Mouse (Mus musculus) MEL (cell line): ENCODE results near the gene Gm37240. TPM values are rescaled to one million over a fixed set of nuclear protein-coding genes. Genes with fewer than 3 reads are reported as not detected.

Experiments used
- DNase-seq: peaks from one replicate; pipeline ENCODE4 v3.0.0; 2011; ENCODE audit warnings: low read depth, low spot score
- H3K27ac ChIP-seq: 2 replicates; pipeline ENCODE4 v1.5.1; 2012; ENCODE audit warnings: low read depth, mild to moderate bottlenecking, control low read depth, low read length, moderate library complexity; ENCODE audit not compliant: control insufficient read depth
- H3K27me3 ChIP-seq, 2 experiments: fragments of 150-350 bp in 1 of 2; sonication (generic) in 1 of 2; 2 replicates each; pipeline ENCODE4 v1.6.1; 2012; ENCODE audit warnings: low read length in 2 of 2, mild to moderate bottlenecking in 2 of 2, improper control_type of control experiment in 1 of 2, moderate library complexity in 1 of 2; ENCODE audit not compliant: insufficient read depth in 2 of 2, control insufficient read depth in 1 of 2
- H3K36me3 ChIP-seq, 2 experiments: 2 replicates each; pipeline ENCODE4 v1.6.1; 2012 to 2014; ENCODE audit warnings: low read length in 2 of 2, improper control_type of control experiment in 1 of 2, inconsistent platforms in 1 of 2, mild to moderate bottlenecking in 1 of 2; ENCODE audit not compliant: insufficient read depth in 2 of 2, control insufficient read depth in 1 of 2
- H3K4me1 ChIP-seq, 2 experiments: fragments of 150-350 bp in 1 of 2; sonication (generic) in 1 of 2; 2 replicates each; pipeline ENCODE4 v1.6.1; 2012; ENCODE audit warnings: low read length in 2 of 2, improper control_type of control experiment in 1 of 2, mild to moderate bottlenecking in 1 of 2; ENCODE audit not compliant: insufficient read depth in 2 of 2, control insufficient read depth in 1 of 2
- H3K4me3 ChIP-seq, 2 experiments: fragments of 150-350 bp in 1 of 2; sonication (generic) in 1 of 2; 2 replicates each; pipeline ENCODE4 v1.5.1; 2012; ENCODE audit warnings: low read depth in 2 of 2, low read length in 2 of 2, mild to moderate bottlenecking in 2 of 2, moderate library complexity in 2 of 2, control low read depth in 1 of 2, improper control_type of control experiment in 1 of 2; ENCODE audit not compliant: control insufficient read depth in 1 of 2, insufficient read depth in 1 of 2
- H3K79me2 ChIP-seq: 2 replicates; pipeline ENCODE4 v1.6.1; 2012; ENCODE audit warnings: mild to moderate bottlenecking, low read length, moderate library complexity; ENCODE audit not compliant: control insufficient read depth, poor library complexity, insufficient read depth
- H3K9ac ChIP-seq: 2 replicates; pipeline ENCODE4 v1.6.1; 2012; ENCODE audit warnings: low read depth, mild to moderate bottlenecking, control low read depth, low read length, moderate library complexity; ENCODE audit not compliant: control insufficient read depth, poor library complexity, severe bottlenecking
- H3K9me3 ChIP-seq: fragments of 150-350 bp; sonication (generic); replicated peaks from 2 replicates; pipeline ENCODE4 v1.6.1; 2012; ENCODE audit warnings: mild to moderate bottlenecking, low read length, improper control_type of control experiment, moderate library complexity; ENCODE audit not compliant: insufficient read depth
- BHLHE40 ChIP-seq: IDR thresholded peaks from 2 replicates; pipeline ENCODE4 v1.6.1; 2012; ENCODE audit warnings: low read depth, mild to moderate bottlenecking, inconsistent platforms, low read length, improper control_type of control experiment, borderline replicate concordance
- CHD2 ChIP-seq: IDR thresholded peaks from 2 replicates; pipeline ENCODE4 v1.6.1; 2011; ENCODE audit warnings: low read length, improper control_type of control experiment
- CTCF ChIP-seq, 3 experiments: IDR thresholded peaks in 2 of 3; conservative IDR thresholded peaks in 1 of 3; 2 replicates each; pipeline ENCODE4 v1.5.1; 2011 to 2012; ENCODE audit warnings: low read length in 3 of 3, low read depth in 2 of 3, mild to moderate bottlenecking in 2 of 3, improper control_type of control experiment in 1 of 3, inconsistent platforms in 1 of 3, mixed read lengths in 1 of 3, moderate library complexity in 1 of 3; ENCODE audit not compliant: control insufficient read depth in 1 of 3, insufficient read depth in 1 of 3, poor library complexity in 1 of 3, severe bottlenecking in 1 of 3
- GABPA ChIP-seq: IDR thresholded peaks from 2 replicates; pipeline ENCODE4 v1.6.1; 2012; ENCODE audit warnings: low read depth, mild to moderate bottlenecking, inconsistent platforms, low read length, improper control_type of control experiment, moderate library complexity
- GATA1 ChIP-seq: IDR thresholded peaks from 2 replicates; pipeline ENCODE4 v1.6.1; 2011; ENCODE audit warnings: low read depth, low read length, improper control_type of control experiment
- JUND ChIP-seq: IDR thresholded peaks from 2 replicates; pipeline ENCODE4 v1.6.1; 2011; ENCODE audit warnings: low read depth, mild to moderate bottlenecking, improper control_type of control experiment, low read length
- MEF2A ChIP-seq: IDR thresholded peaks from 2 replicates; pipeline ENCODE4 v1.6.1; 2014; ENCODE audit warnings: low read depth, mild to moderate bottlenecking, inconsistent platforms, low read length, improper control_type of control experiment; ENCODE audit not compliant: poor library complexity, insufficient replicate concordance, severe bottlenecking; ENCODE audit errors: extremely low read depth
- MXI1 ChIP-seq: IDR thresholded peaks from 2 replicates; pipeline ENCODE4 v1.6.1; 2011; ENCODE audit warnings: mild to moderate bottlenecking, low read depth, low read length, improper control_type of control experiment
- NRF1 ChIP-seq: IDR thresholded peaks from 2 replicates; pipeline ENCODE4 v1.6.1; 2014; ENCODE audit warnings: low read depth, mild to moderate bottlenecking, inconsistent platforms, low read length, improper control_type of control experiment, moderate library complexity; ENCODE audit not compliant: poor library complexity, insufficient read depth, severe bottlenecking
- POLR2AphosphoS5 ChIP-seq: IDR thresholded peaks from 2 replicates; pipeline ENCODE4 v1.6.1; 2012; ENCODE audit warnings: low read depth, borderline replicate concordance, mild to moderate bottlenecking, inconsistent platforms, low read length, moderate library complexity, mixed read lengths
- RAD21 ChIP-seq: IDR thresholded peaks from 2 replicates; pipeline ENCODE4 v1.6.1; 2011; ENCODE audit warnings: mild to moderate bottlenecking, low read depth, low read length, improper control_type of control experiment
- RCOR1 ChIP-seq: IDR thresholded peaks from 2 replicates; pipeline ENCODE4 v1.6.1; 2012; ENCODE audit warnings: low read depth, mild to moderate bottlenecking, inconsistent platforms, low read length, improper control_type of control experiment
- SMC3 ChIP-seq: IDR thresholded peaks from 2 replicates; pipeline ENCODE4 v1.6.1; 2011; ENCODE audit warnings: low read depth, low read length, improper control_type of control experiment
- TAL1 ChIP-seq: IDR thresholded peaks from 2 replicates; pipeline ENCODE4 v1.6.1; 2012; ENCODE audit warnings: mild to moderate bottlenecking, inconsistent platforms, low read length, moderate library complexity, mixed read lengths
- TBP ChIP-seq: IDR thresholded peaks from 2 replicates; pipeline ENCODE4 v1.8.0; 2011; ENCODE audit warnings: low read depth, low read length, improper control_type of control experiment
- UBTF ChIP-seq: IDR thresholded peaks from 2 replicates; pipeline ENCODE4 v1.6.1; 2012; ENCODE audit warnings: low read depth, mild to moderate bottlenecking, inconsistent platforms, low read length, improper control_type of control experiment, moderate library complexity, borderline replicate concordance; ENCODE audit not compliant: insufficient read depth
- USF1 ChIP-seq: IDR thresholded peaks from 2 replicates; pipeline ENCODE4 v1.6.1; 2014; ENCODE audit warnings: low read depth, mild to moderate bottlenecking, inconsistent platforms, low read length, improper control_type of control experiment, moderate library complexity
- USF2 ChIP-seq, 2 experiments: IDR thresholded peaks; 2 replicates each; pipeline ENCODE4 v1.6.1; 2011 to 2012; ENCODE audit warnings: improper control_type of control experiment in 2 of 2, low read length in 2 of 2, borderline replicate concordance in 1 of 2, inconsistent platforms in 1 of 2, low read depth in 1 of 2, mild to moderate bottlenecking in 1 of 2; ENCODE audit not compliant: insufficient read depth in 1 of 2
- ZC3H11A ChIP-seq: IDR thresholded peaks from 2 replicates; pipeline ENCODE4 v1.6.1; 2012; ENCODE audit warnings: low read depth, mild to moderate bottlenecking, inconsistent platforms, low read length, improper control_type of control experiment
- polyA plus RNA-seq, 2 experiments: library from polyadenylated mRNA; stranded (reverse) in 1 of 2; unstranded in 1 of 2; fragments of >175 nt in 1 of 2; fragments of >200 nt in 1 of 2; gene quantifications; 2 replicates each; pipeline versions ENCODE4 v1.2.1 to v1.2.4; 2012; ENCODE audit warnings: low replicate concordance in 2 of 2, low read depth in 1 of 2; ENCODE audit not compliant: insufficient read length in 2 of 2, insufficient read depth in 1 of 2, missing spikeins in 1 of 2
- total RNA-seq: library from RNA; depleted of rRNA; stranded (reverse); fragments of 300-350 nt; gene quantifications from 2 replicates; pipeline ENCODE4 v1.2.3, GENCODE M21; 2012

Gm37240 gene
- total and polyA plus RNA-seq, 3 experiments, result 0.04 TPM; not detected in 2

GRCm38 (mm10) chr3:84875306-84875705 lies 1012.0 kb downstream of the Gm37240 start:
- no peak for TF ChIP-seq JUND
- TF ChIP-seq UBTF, result no peak
- H3K4me3 ChIP-seq, result no peak overlapping the region
- H3K9me3 ChIP-seq, result no peaks in the 10 kb centered on the region
- no peak overlapping the region for H3K27ac ChIP-seq
- DNase-seq, result no peak
- no peak overlapping the region for H3K9ac ChIP-seq
- peaks cover 0 to 4% of the 10 kb centered on the region in 2 experiments; a peak in 2 of 4 replicates for H3K36me3 ChIP-seq
- no peaks in the 10 kb centered on the region; the same call in 1 of the 2 replicates for H3K79me2 ChIP-seq
- H3K4me1 ChIP-seq, result no peaks in the 10 kb centered on the region
- H3K27me3 ChIP-seq, result no peaks in the 10 kb centered on the region

GRCm38 (mm10) chr3:84870126-84870525 lies 1017.2 kb downstream of the Gm37240 start:
- Histone ChIP-seq H3K27ac (no peak overlapping the region), H3K9ac (no peak overlapping the region), H3K4me1 (peaks cover 6 to 19% of the 10 kb centered on the region in 2 experiments), H3K79me2 (peaks cover 1% of the 10 kb centered on the region; the same call in 1 of the 2 replicates), H3K9me3 (no peaks in the 10 kb centered on the region), H3K36me3 (peaks cover 0 to 21% of the 10 kb centered on the region in 2 experiments; a peak in 3 of 4 replicates)
- no peak for DNase-seq
- no peak for TF ChIP-seq RCOR1
- TF ChIP-seq RAD21, result peak; percentile 56
- peak; percentile 37 for TF ChIP-seq ZC3H11A
- no peak for TF ChIP-seq GATA1
- TF ChIP-seq CHD2, result no peak
- TF ChIP-seq SMC3, result peak; percentile 55
- TF ChIP-seq CTCF (IDR thresholded peaks at IDR 0.05 in 2 of 3, conservative IDR thresholded peaks at IDR 0.05 in 1 of 3; ENCODE audit: control insufficient read depth in 1 of 3, insufficient read depth in 1 of 3, low read depth in 2 of 3, low read length in 3 of 3, poor library complexity in 1 of 3, severe bottlenecking in 1 of 3), result peak in 1 of 3 experiments; percentile 42; a peak in 2 of 6 replicates
- TF ChIP-seq TBP, result no peak
- TF ChIP-seq, all 39 proteins: peak for 4
- no peaks in the 10 kb centered on the region for H3K27me3 ChIP-seq
- no peak overlapping the region for H3K4me3 ChIP-seq

GRCm38 (mm10) chr3:84867991-84868390 lies 1019.3 kb downstream of the Gm37240 start:
- peak; percentile 58 for DNase-seq
- H3K9me3 ChIP-seq, result no peaks in the 10 kb centered on the region
- peaks cover 4% of the 10 kb centered on the region; the same call in 1 of the 2 replicates for H3K79me2 ChIP-seq
- H3K27ac ChIP-seq, result no peak overlapping the region; the same call in 1 of the 2 replicates
- no peak for TF ChIP-seq BHLHE40
- no peak for TF ChIP-seq CHD2
- TF ChIP-seq POLR2AphosphoS5, result no peak
- TF ChIP-seq MXI1, result no peak
- no peak for TF ChIP-seq CTCF (IDR thresholded peaks at IDR 0.05 in 2 of 3, conservative IDR thresholded peaks at IDR 0.05 in 1 of 3; ENCODE audit: control insufficient read depth in 1 of 3, insufficient read depth in 1 of 3, low read depth in 2 of 3, low read length in 3 of 3, poor library complexity in 1 of 3, severe bottlenecking in 1 of 3)
- TF ChIP-seq USF1, result no peak
- TF ChIP-seq RCOR1, result no peak
- TF ChIP-seq USF2 (IDR thresholded peaks at IDR 0.05; ENCODE audit: borderline replicate concordance in 1 of 2, insufficient read depth in 1 of 2, low read depth in 1 of 2, low read length in 2 of 2), result no peak
- TF ChIP-seq MEF2A, result no peak
- no peak for TF ChIP-seq NRF1
- no peak for TF ChIP-seq RAD21
- TF ChIP-seq GABPA, result no peak
- no peak for TF ChIP-seq TAL1
- TF ChIP-seq, all 39 proteins: peak for 0
- no peaks in the 10 kb centered on the region for H3K27me3 ChIP-seq
- peaks cover 0 to 21% of the 10 kb centered on the region in 2 experiments; a peak in 3 of 4 replicates for H3K36me3 ChIP-seq
- H3K9ac ChIP-seq, result no peak overlapping the region
- no peak overlapping the region for H3K4me3 ChIP-seq
- H3K4me1 ChIP-seq, result peaks cover 6 to 19% of the 10 kb centered on the region in 2 experiments
